Comparison of ENCODE assay signal across 7 mouse cellular contexts in the genomic region with DNA sequence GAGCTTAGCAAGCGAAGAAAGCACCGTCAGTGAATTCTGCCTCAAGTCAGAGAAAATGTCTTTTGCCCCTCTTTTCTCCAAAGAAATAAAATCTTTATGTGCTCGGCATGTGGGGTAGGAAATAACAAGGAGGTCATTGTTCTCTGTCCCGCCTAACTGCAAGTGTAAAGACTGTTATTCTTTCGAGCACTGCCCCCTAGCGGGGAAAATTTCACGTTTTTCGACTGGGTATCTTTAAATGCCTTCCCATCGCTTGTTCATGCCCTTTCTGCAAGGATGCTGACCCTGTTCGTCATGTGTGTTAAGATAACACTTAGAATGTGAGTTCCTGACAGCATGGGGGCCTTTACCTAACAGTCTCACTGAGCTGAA. TPM values are rescaled to one million over a fixed set of nuclear protein-coding genes. Genes with fewer than 3 reads are reported as not detected.
DNase-seq lines count a peak whose midpoint lies in the region; ATAC-seq lines count a peak whose summit lies in the region.

No protein-coding gene starts in this region.

- peak; percentile 92 for DNase-seq in adrenal gland, postnatal 14 days
- peak; percentile 100 for DNase-seq in embryonic facial prominence, embryonic 11.5 days (ENCODE audit: low spot score)
- DNase-seq in heart, adult 18-20 months, result peak; percentile 81 to 98
- DNase-seq in kidney, adult 11 months, result peak; percentile 65
- DNase-seq in left cerebral cortex, postnatal 36 days (ENCODE audit: low spot score in 2 of 2), result peak; percentile 78 to 86
- DNase-seq in spleen, postnatal 10 days (ENCODE audit: low spot score in 2 of 2), result peak; percentile 80 to 90

- peak; percentile 60; the same call in 1 of the 2 replicates for ATAC-seq in embryonic facial prominence, embryonic 11.5 days (replicated peaks; ENCODE audit: insufficient number of reproducible peaks, low FRiP score, low TSS enrichment, low read depth)
- ATAC-seq in midbrain, embryonic 15.5 days (replicated peaks), result peak; percentile 83

- no peak overlapping the region for H3K4me2 ChIP-seq in embryonic facial prominence, embryonic 11.5 days (ENCODE audit: low read depth, low read length)
- peak overlapping the region; percentile 46 for H3K4me2 ChIP-seq in midbrain, embryonic 15.5 days

- 1% methylated on average over 10 of the region's 10 CpGs for WGBS in embryonic facial prominence, embryonic 11.5 days
- WGBS in midbrain, embryonic 15.5 days, result 2% methylated on average over 10 of the region's 10 CpGs

- no peak overlapping the region for H3K4me3 ChIP-seq in embryonic facial prominence, embryonic 11.5 days (ENCODE audit: low read depth, low read length)
- peak overlapping the region; percentile 22 for H3K4me3 ChIP-seq in midbrain, embryonic 15.5 days

- no peaks in the 10 kb centered on the region for H3K27me3 ChIP-seq in embryonic facial prominence, embryonic 11.5 days (ENCODE audit: control insufficient read depth, insufficient read depth, low read length)
- no peaks in the 10 kb centered on the region for H3K27me3 ChIP-seq in midbrain, embryonic 15.5 days (replicated peaks)

- H3K27ac ChIP-seq in embryonic facial prominence, embryonic 11.5 days (replicated peaks; ENCODE audit: low read depth, low read length), result no peak overlapping the region
- no peak overlapping the region; the same call in 1 of the 2 replicates for H3K27ac ChIP-seq in midbrain, embryonic 15.5 days

- H3K9me3 ChIP-seq in embryonic facial prominence, embryonic 11.5 days (replicated peaks; ENCODE audit: control insufficient read depth, low read length), result no peaks in the 10 kb centered on the region
- no peaks in the 10 kb centered on the region for H3K9me3 ChIP-seq in midbrain, embryonic 15.5 days

- no peak overlapping the region for H3K9ac ChIP-seq in embryonic facial prominence, embryonic 11.5 days (replicated peaks; ENCODE audit: low read length)
- H3K9ac ChIP-seq in midbrain, embryonic 15.5 days, result peak overlapping the region; percentile 13; the same call in 1 of the 2 replicates

- H3K36me3 ChIP-seq in embryonic facial prominence, embryonic 11.5 days (replicated peaks; ENCODE audit: control insufficient read depth, insufficient read depth, low read depth, low read length), result no peaks in the 10 kb centered on the region
- H3K36me3 ChIP-seq in midbrain, embryonic 15.5 days (replicated peaks), result no peaks in the 10 kb centered on the region

- intact Hi-C loops in left cerebral cortex, postnatal 36 days (cut with DNase I), result loop anchor here (1.0 kb wide), 1 partner anchor 419 kb away; the partner anchor contains the start of gene Phlda1

- H3K4me1 ChIP-seq in embryonic facial prominence, embryonic 11.5 days (ENCODE audit: control insufficient read depth, insufficient read depth, low read length), result no peaks in the 10 kb centered on the region
- H3K4me1 ChIP-seq in midbrain, embryonic 15.5 days, result peaks cover 25% of the 10 kb centered on the region

RNA-seq across cellular contexts. Expression of gene Krr1, which starts 47.0 kb away (rescaled TPM):
- 31.3 and 34.2 TPM in 2 replicates for total RNA-seq in adrenal gland, postnatal 14 days (2021)
- 71.0 and 71.2 TPM in 2 replicates for polyA plus RNA-seq in embryonic facial prominence, embryonic 11.5 days (2014; fragmentation: Nextera tagmentation; extraction: Ambion mirVana)
- total RNA-seq in heart, adult 18-20 months (2021), result 10 to 100 TPM; 26.8 to 31.6 TPM
- total RNA-seq in left cerebral cortex, postnatal 36 days (2021), result 10 to 100 TPM; 35.3 to 38.8 TPM
- 38.8 and 41.5 TPM in 2 replicates for polyA plus RNA-seq in midbrain, embryonic 15.5 days (2015; fragmentation: Nextera tagmentation; extraction: Ambion mirVana)
